Mouse (Mus musculus) CH12.LX (cell line): ENCODE results near the gene Gfra4. TPM values are rescaled to one million over a fixed set of nuclear protein-coding genes. Genes with fewer than 3 reads are reported as not detected.

Source experiments
- DNase-seq: peaks from one replicate; pipeline ENCODE4 v3.0.0-alpha.2; 2013; ENCODE audit errors: extremely low read depth
- H3K27ac ChIP-seq: 2 replicates; pipeline ENCODE4 v1.5.1; 2012; ENCODE audit warnings: low read depth, mild to moderate bottlenecking, control low read depth, moderate library complexity; ENCODE audit not compliant: insufficient read depth
- H3K27me3 ChIP-seq: replicated peaks from 2 replicates; pipeline ENCODE3; 2012; ENCODE audit warnings: inconsistent platforms
- H3K36me3 ChIP-seq, 2 experiments: replicated peaks in 1 of 2; 2 replicates each; pipeline versions ENCODE3 to v1.6.1; 2012; ENCODE audit warnings: inconsistent platforms in 1 of 2, low read length in 1 of 2, mild to moderate bottlenecking in 1 of 2, mixed read lengths in 1 of 2, moderate library complexity in 1 of 2; ENCODE audit not compliant: control insufficient read depth in 1 of 2, insufficient read depth in 1 of 2
- H3K4me1 ChIP-seq, 2 experiments: 2 replicates each; pipeline ENCODE4 v1.6.1; 2012; ENCODE audit warnings: inconsistent platforms in 1 of 2, moderate library complexity in 1 of 2; ENCODE audit not compliant: insufficient read depth in 2 of 2, control insufficient read depth in 1 of 2
- H3K4me2 ChIP-seq: 2 replicates; pipeline ENCODE4 v1.6.1; 2012; ENCODE audit warnings: low read depth, mild to moderate bottlenecking, control low read depth; ENCODE audit not compliant: poor library complexity, insufficient read depth, severe bottlenecking
- H3K4me3 ChIP-seq, 3 experiments: fragments of 150-350 bp in 1 of 3; sonication (generic) in 1 of 3; replicated peaks in 1 of 3; 2 replicates each; pipeline versions ENCODE3 to v1.5.1; 2011 to 2012; ENCODE audit warnings: low read depth in 2 of 3, low read length in 2 of 3, mild to moderate bottlenecking in 2 of 3, moderate library complexity in 2 of 3, control low read depth in 1 of 3, improper control_type of control experiment in 1 of 3, inconsistent platforms in 1 of 3, mixed read lengths in 1 of 3; ENCODE audit not compliant: poor library complexity in 1 of 3
- H3K79me2 ChIP-seq: replicated peaks from 2 replicates; pipeline ENCODE4 v1.6.1; 2012; ENCODE audit warnings: mild to moderate bottlenecking, moderate library complexity; ENCODE audit not compliant: control insufficient read depth, poor library complexity, insufficient read depth, severe bottlenecking; ENCODE audit errors: extremely low read depth
- H3K9ac ChIP-seq: 2 replicates; pipeline ENCODE4 v1.6.1; 2012; ENCODE audit warnings: low read depth, mild to moderate bottlenecking, control low read depth, moderate library complexity; ENCODE audit not compliant: insufficient read depth
- H3K9me3 ChIP-seq: replicated peaks from 2 replicates; pipeline ENCODE3; 2012; ENCODE audit warnings: low read length, inconsistent platforms, mixed read lengths
- BHLHE40 ChIP-seq: IDR thresholded peaks from 2 replicates; pipeline ENCODE4 v1.6.1; 2011; ENCODE audit warnings: mild to moderate bottlenecking, low read depth, low read length, improper control_type of control experiment
- CHD1 ChIP-seq: IDR thresholded peaks from 2 replicates; pipeline ENCODE4 v1.6.1; 2012; ENCODE audit warnings: low read depth, low read length, improper control_type of control experiment, inconsistent platforms
- E2F4 ChIP-seq: IDR thresholded peaks from 2 replicates; pipeline ENCODE4 v1.6.1; 2011; ENCODE audit warnings: low read depth, low read length, improper control_type of control experiment; ENCODE audit not compliant: insufficient replicate concordance
- GABPA ChIP-seq: IDR thresholded peaks from 2 replicates; pipeline ENCODE4 v1.6.1; 2012; ENCODE audit warnings: low read depth, low read length, improper control_type of control experiment, inconsistent platforms; ENCODE audit not compliant: insufficient replicate concordance
- HCFC1 ChIP-seq: IDR thresholded peaks from 2 replicates; pipeline ENCODE4 v1.6.1; 2012; ENCODE audit warnings: low read depth, mild to moderate bottlenecking, inconsistent platforms, low read length, improper control_type of control experiment
- IRF4 ChIP-seq: IDR thresholded peaks from 2 replicates; pipeline ENCODE4 v1.6.1; 2014; ENCODE audit warnings: low read depth, mild to moderate bottlenecking, inconsistent platforms, low read length, improper control_type of control experiment
- JUN ChIP-seq: IDR thresholded peaks from 2 replicates; pipeline ENCODE4 v1.6.1; 2011; ENCODE audit warnings: low read depth, mild to moderate bottlenecking, low read length, improper control_type of control experiment, moderate library complexity; ENCODE audit not compliant: insufficient read depth
- JUND ChIP-seq: conservative IDR thresholded peaks from 2 replicates; pipeline ENCODE4 v1.6.1; 2011; ENCODE audit warnings: low read depth, low read length, improper control_type of control experiment
- KAT2A ChIP-seq: IDR thresholded peaks from 2 replicates; pipeline ENCODE4 v1.6.1; 2012; ENCODE audit warnings: low read length, improper control_type of control experiment, inconsistent platforms; ENCODE audit not compliant: insufficient replicate concordance
- MAZ ChIP-seq: IDR thresholded peaks from 2 replicates; pipeline ENCODE4 v1.6.1; 2012; ENCODE audit warnings: low read depth, mild to moderate bottlenecking, inconsistent platforms, low read length, improper control_type of control experiment, moderate library complexity
- MXI1 ChIP-seq: IDR thresholded peaks from 2 replicates; pipeline ENCODE4 v1.6.1; 2011; ENCODE audit warnings: mild to moderate bottlenecking, low read depth, low read length, improper control_type of control experiment
- MYC ChIP-seq: IDR thresholded peaks from 2 replicates; pipeline ENCODE4 v1.6.1; 2011; ENCODE audit warnings: low read depth, mild to moderate bottlenecking, improper control_type of control experiment, low read length
- NELFE ChIP-seq: IDR thresholded peaks from 2 replicates; pipeline ENCODE4 v1.6.1; 2011; ENCODE audit warnings: low read depth, low read length, improper control_type of control experiment
- NRF1 ChIP-seq: IDR thresholded peaks from 2 replicates; pipeline ENCODE4 v1.6.1; 2014; ENCODE audit warnings: low read depth, mild to moderate bottlenecking, inconsistent platforms, low read length, improper control_type of control experiment, moderate library complexity
- PAX5 ChIP-seq: IDR thresholded peaks from 2 replicates; pipeline ENCODE4 v1.6.1; 2012; ENCODE audit warnings: low read length, inconsistent platforms, mixed read lengths
- POLR2AphosphoS2 ChIP-seq: IDR thresholded peaks from 2 replicates; pipeline ENCODE4 v1.6.1; 2011; ENCODE audit warnings: low read depth, low read length, improper control_type of control experiment
- SMC3 ChIP-seq: IDR thresholded peaks from 2 replicates; pipeline ENCODE4 v1.6.1; 2011; ENCODE audit warnings: low read depth, low read length, improper control_type of control experiment
- TBP ChIP-seq: conservative IDR thresholded peaks from 2 replicates; pipeline ENCODE4 v1.6.1; 2011; ENCODE audit warnings: low read depth, low read length, improper control_type of control experiment
- UBTF ChIP-seq: IDR thresholded peaks from 2 replicates; pipeline ENCODE4 v1.6.1; 2012; ENCODE audit warnings: low read depth, mild to moderate bottlenecking, inconsistent platforms, low read length, improper control_type of control experiment, moderate library complexity
- ZKSCAN1 ChIP-seq: IDR thresholded peaks from 2 replicates; pipeline ENCODE4 v1.6.1; 2012; ENCODE audit warnings: low read depth, inconsistent platforms, low read length, improper control_type of control experiment, borderline replicate concordance
- ZMIZ1 ChIP-seq: IDR thresholded peaks from 2 replicates; pipeline ENCODE4 v1.6.1; 2012; ENCODE audit warnings: low read depth, mild to moderate bottlenecking, inconsistent platforms, low read length, improper control_type of control experiment
- dilution Hi-C: fragments of 300-500 bp; cut with MboI; formaldehyde crosslinking; loops from 2 replicates; pipeline ENCODE4 v1.14.3; 2020; ENCODE audit warnings: low sequenced_read_pairs; ENCODE audit not compliant: extremely low pct_unique_long_range_greater_than_20kb, extremely low pct_ligation_motif_present
- in situ Hi-C: fragments of 300-500 bp; cut with MboI; formaldehyde crosslinking; loops from 3 replicates; pipeline ENCODE4 v1.14.3; 2019; ENCODE audit warnings: low sequenced_read_pairs, low pct_ligation_motif_present, low pct_unique_long_range_greater_than_20kb, mixed read lengths
- polyA plus RNA-seq: library from polyadenylated mRNA; unstranded; fragments of >175 nt; gene quantifications from 2 replicates; pipeline ENCODE4 v1.2.1, GENCODE M21; 2012; ENCODE audit warnings: low read depth; ENCODE audit not compliant: insufficient read length
- total RNA-seq, 2 experiments: library from RNA; depleted of rRNA; stranded (reverse); fragments of 300-350 nt in 1 of 2; fragments of >200 nt in 1 of 2; gene quantifications; 2 replicates each; pipeline ENCODE4 v1.2.3; 2012 to 2014

The Gfra4 gene
- total RNA-seq (2012; rRNA removed) = not detected in 2 replicates
- not detected in 2 replicates for total RNA-seq (2014; rRNA removed)
- not detected in 2 replicates for polyA plus RNA-seq

GRCm38 (mm10) chr2:131042988-131043387 lies at the start of gene Gfra4:
Gene Gfra4, minus strand, starts transcription at chr2:131043088.
- Histone ChIP-seq H3K27me3 (peaks cover 4% of the 10 kb centered on the region), H3K4me2 (no peak within 1 kb of the TSS), H3K4me3 (no peak within 1 kb of the TSS), H3K9me3 (peaks cover 2% of the 10 kb centered on the region), H3K4me1 (0 out of 4 replicates have a peak, but pooled peaks cover 0 to 2% of the 10 kb centered on the region in 2 experiments), H3K9ac (no peak within 1 kb of the TSS), H3K27ac (no peak within 1 kb of the TSS), H3K79me2 (no peaks in the 10 kb centered on the region), H3K36me3 (no peaks in the 10 kb centered on the region)
- no peak for DNase-seq
- dilution Hi-C loops = no loop called here
- in situ Hi-C loops = no loop called here
- TF ChIP-seq TBP (no peak), HCFC1 (no peak), KAT2A (no peak), UBTF (no peak), NELFE (no peak), NRF1 (no peak), CHD1 (no peak), ZKSCAN1 (no peak), IRF4 (no peak)

GRCm38 (mm10) chr2:131090852-131091251 lies 48.0 kb upstream of the Gfra4 start:
- H3K36me3 ChIP-seq = no peaks in the 10 kb centered on the region
- H3K9ac ChIP-seq = no peak overlapping the region
- H3K27me3 ChIP-seq = peaks cover 3% of the 10 kb centered on the region
- H3K4me2 ChIP-seq = no peak overlapping the region
- DNase-seq = no peak
- dilution Hi-C loops = no loop called here
- no peaks in the 10 kb centered on the region for H3K79me2 ChIP-seq
- no peak overlapping the region for H3K4me3 ChIP-seq
- no peaks in the 10 kb centered on the region for H3K9me3 ChIP-seq
- no peak overlapping the region for H3K27ac ChIP-seq
- H3K4me1 ChIP-seq = peaks cover 0 to 4% of the 10 kb centered on the region in 2 experiments; a peak in 2 of 4 replicates
- TF ChIP-seq NELFE (no peak), JUND (no peak), MAZ (no peak), MXI1 (no peak), NRF1 (no peak), MYC (no peak), TBP (no peak), BHLHE40 (no peak), ZMIZ1 (no peak), JUN (no peak), E2F4 (no peak), HCFC1 (no peak), POLR2AphosphoS2 (no peak), CHD1 (no peak), SMC3 (no peak), GABPA (no peak), PAX5 (no peak)
- in situ Hi-C loops = loop anchor here (5.0 to 25.0 kb wide), 3 partner anchors 71 to 421 kb away; partner anchors contain the start of gene 1700037H04Rik
